Mouse (Mus musculus): ENCODE data around the gene Slc39a7. TPM values are rescaled to one million over a fixed set of nuclear protein-coding genes. Genes with fewer than 3 reads are reported as not detected.
A peak's percentile ranks its signal among the peaks of the same experiment; 100 is the strongest.

Slc39a7 gene
- 169 and 199 TPM in 2 replicates for polyA plus RNA-seq (2015; fragmentation: Nextera tagmentation; extraction: Ambion mirVana)

- Histone ChIP-seq H3K36me3 (peaks cover 29% of the 10 kb centered on the region), H3K9ac (peak within 1 kb of the TSS; percentile 94), H3K27me3 (replicated peaks) (no peaks in the 10 kb centered on the region), H3K4me3 (replicated peaks) (peak within 1 kb of the TSS; percentile 79), H3K4me2 (peak within 1 kb of the TSS; percentile 92), H3K4me1 (peaks cover 46% of the 10 kb centered on the region), H3K9me3 (no peaks in the 10 kb centered on the region), H3K27ac (peak within 1 kb of the TSS; percentile 98)
- peak; percentile 76 for ATAC-seq (ENCODE audit: insufficient read depth, low FRiP score, low read depth)
- WGBS = under 1% methylated on average over 85 of the region's 88 CpGs
These were observed at the start of gene Slc39a7, which contains the start of gene Rxrb for GRCm38 (mm10) chr17:34031465-34032173. Gene Slc39a7, minus strand, starts transcription at chr17:34031682. Gene Rxrb, plus strand, starts transcription at chr17:34031812.

GRCm38 (mm10) chr17:34079621-34080020, 48.1 kb upstream of the Slc39a7 start:
- 31% methylated on average over 5 of the region's 5 CpGs for WGBS
- Histone ChIP-seq H3K27ac (no peak overlapping the region), H3K4me2 (no peak overlapping the region)

DNA sequence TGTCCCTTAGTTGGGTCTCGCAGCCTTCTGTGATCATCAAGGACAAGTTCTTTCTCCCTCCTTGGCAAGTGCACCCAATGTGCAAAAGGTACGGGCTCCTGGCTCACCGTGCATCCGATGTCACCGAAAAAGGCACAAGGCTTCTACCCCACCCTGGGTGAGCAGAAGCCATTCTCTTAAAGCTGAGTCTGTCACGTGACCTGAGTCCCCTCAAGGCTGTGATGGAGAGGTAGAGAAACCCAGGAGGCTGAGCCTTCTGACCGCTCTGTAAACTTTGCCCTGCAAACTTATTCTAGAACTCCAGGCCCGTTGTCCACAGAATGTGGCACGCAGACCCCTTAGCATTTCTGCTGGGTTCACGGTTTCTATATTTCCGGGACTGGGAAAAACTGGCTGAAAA, 47.5 kb upstream of the Slc39a7 start:
- peaks cover 12% of the 10 kb centered on the region; the same call in 1 of the 2 replicates for H3K27me3 ChIP-seq (replicated peaks)
- H3K4me2 ChIP-seq = no peak overlapping the region
- ATAC-seq (ENCODE audit: insufficient read depth, low FRiP score, low read depth) = no peak
- no peak overlapping the region for H3K4me3 ChIP-seq (replicated peaks)
- WGBS = 82% methylated on average over 11 of the region's 11 CpGs
- H3K27ac ChIP-seq = no peak overlapping the region
- no peak overlapping the region for H3K9ac ChIP-seq
- H3K9me3 ChIP-seq = no peaks in the 10 kb centered on the region
- H3K4me1 ChIP-seq = no peaks in the 10 kb centered on the region
- H3K36me3 ChIP-seq = no peaks in the 10 kb centered on the region

More at GRCm38 (mm10) chr17:34079621-34080020, 48.1 kb upstream of the Slc39a7 start:
- H3K27me3 ChIP-seq (replicated peaks) = peaks cover 13% of the 10 kb centered on the region; the same call in 1 of the 2 replicates
- H3K9me3 ChIP-seq = no peaks in the 10 kb centered on the region
- no peaks in the 10 kb centered on the region for H3K4me1 ChIP-seq
- no peak overlapping the region for H3K9ac ChIP-seq
- H3K4me3 ChIP-seq (replicated peaks) = no peak overlapping the region
- ATAC-seq (ENCODE audit: insufficient read depth, low FRiP score, low read depth) = peak; percentile 30; the same call in 1 of the 2 replicates
- H3K36me3 ChIP-seq = no peaks in the 10 kb centered on the region

GRCm38 (mm10) chr17:34078148-34078547, 46.7 kb upstream of the Slc39a7 start:
- no peak for ATAC-seq (ENCODE audit: insufficient read depth, low FRiP score, low read depth)
- 55% methylated on average over 4 of the region's 4 CpGs for WGBS

DNA sequence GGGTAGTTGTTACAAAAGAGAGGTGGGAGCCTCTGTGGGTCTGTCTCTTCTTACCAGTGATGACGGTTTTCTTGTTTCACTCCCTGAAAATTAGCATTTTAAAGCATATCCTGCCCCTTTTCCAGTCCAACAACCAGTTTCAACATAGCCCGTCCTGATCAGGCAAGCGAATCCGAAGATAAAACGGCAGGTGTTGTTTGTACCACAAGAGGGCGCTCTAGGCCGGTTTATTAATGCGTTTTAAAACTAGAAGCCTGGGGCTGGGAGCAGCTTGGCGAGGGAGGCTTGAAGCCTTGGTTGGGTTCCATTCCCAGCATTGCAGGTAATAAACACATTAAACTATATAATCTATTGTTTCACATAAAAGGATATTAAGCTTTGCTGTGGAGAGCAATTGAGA, 46.1 kb upstream of the Slc39a7 start:
- 2% methylated on average over 9 of the region's 9 CpGs for WGBS
- Histone ChIP-seq H3K27ac (no peak overlapping the region), H3K4me2 (no peak overlapping the region), H3K9ac (no peak overlapping the region), H3K36me3 (no peaks in the 10 kb centered on the region), H3K9me3 (no peaks in the 10 kb centered on the region), H3K4me1 (no peaks in the 10 kb centered on the region), H3K4me3 (replicated peaks) (no peak overlapping the region), H3K27me3 (replicated peaks) (peaks cover 12% of the 10 kb centered on the region)
- no peak for ATAC-seq (ENCODE audit: insufficient read depth, low FRiP score, low read depth)

More at GRCm38 (mm10) chr17:34078148-34078547, 46.7 kb upstream of the Slc39a7 start:
- no peaks in the 10 kb centered on the region for H3K4me1 ChIP-seq
- peaks cover 12% of the 10 kb centered on the region for H3K27me3 ChIP-seq (replicated peaks)
- no peaks in the 10 kb centered on the region for H3K36me3 ChIP-seq
- no peaks in the 10 kb centered on the region for H3K9me3 ChIP-seq
- no peak overlapping the region for H3K4me2 ChIP-seq
- no peak overlapping the region for H3K4me3 ChIP-seq (replicated peaks)
- no peak overlapping the region for H3K27ac ChIP-seq
- H3K9ac ChIP-seq = no peak overlapping the region

- no peak overlapping the region for H3K27ac ChIP-seq
- 37% methylated on average over 7 of the region's 7 CpGs for WGBS
- ATAC-seq (ENCODE audit: insufficient read depth, low FRiP score, low read depth) = no peak
These were observed 43.8 kb upstream of the Slc39a7 start for GRCm38 (mm10) chr17:34075271-34075670.

DNA sequence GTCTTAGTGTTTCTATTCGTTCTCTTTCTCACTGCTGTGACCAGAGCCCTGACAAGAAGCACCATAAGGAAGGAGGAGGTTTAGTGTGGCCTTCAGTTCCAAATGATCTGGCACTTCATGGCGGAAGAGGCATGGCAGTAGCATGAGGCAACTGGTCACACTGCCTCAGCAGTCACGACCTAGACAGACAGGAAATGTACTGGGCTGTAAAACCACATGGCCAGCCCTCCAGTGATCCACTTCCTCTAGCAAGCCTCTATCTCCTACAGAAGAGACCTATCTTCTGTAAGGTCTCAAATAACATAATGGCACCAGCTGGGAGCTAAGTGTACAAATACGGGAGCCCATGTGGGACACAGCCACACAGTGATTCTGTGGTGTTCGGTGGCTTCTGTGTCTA, 40.6 kb upstream of the Slc39a7 start:
- Histone ChIP-seq H3K4me1 (no peaks in the 10 kb centered on the region), H3K27me3 (replicated peaks) (peaks cover 8% of the 10 kb centered on the region), H3K4me2 (no peak overlapping the region), H3K36me3 (no peaks in the 10 kb centered on the region), H3K9ac (no peak overlapping the region), H3K9me3 (no peaks in the 10 kb centered on the region), H3K27ac (no peak overlapping the region), H3K4me3 (replicated peaks) (no peak overlapping the region)
- no peak for ATAC-seq (ENCODE audit: insufficient read depth, low FRiP score, low read depth)
- 66% methylated on average over 5 of the region's 5 CpGs for WGBS

More at GRCm38 (mm10) chr17:34075271-34075670, 43.8 kb upstream of the Slc39a7 start:
- Histone ChIP-seq H3K4me1 (no peaks in the 10 kb centered on the region), H3K4me3 (replicated peaks) (no peak overlapping the region), H3K4me2 (no peak overlapping the region), H3K9me3 (no peaks in the 10 kb centered on the region), H3K27me3 (replicated peaks) (peaks cover 12% of the 10 kb centered on the region), H3K9ac (no peak overlapping the region), H3K36me3 (no peaks in the 10 kb centered on the region)

GRCm38 (mm10) chr17:34068864-34069263, 37.4 kb upstream of the Slc39a7 start:
- ATAC-seq (ENCODE audit: insufficient read depth, low FRiP score, low read depth) = no peak
- Histone ChIP-seq H3K4me2 (no peak overlapping the region), H3K36me3 (no peaks in the 10 kb centered on the region), H3K4me3 (replicated peaks) (no peak overlapping the region), H3K9me3 (no peaks in the 10 kb centered on the region), H3K27ac (no peak overlapping the region), H3K9ac (no peak overlapping the region), H3K4me1 (no peaks in the 10 kb centered on the region), H3K27me3 (replicated peaks) (no peaks in the 10 kb centered on the region; the same call in 1 of the 2 replicates)
- WGBS = 48% methylated on average over 3 of the region's 3 CpGs

- Histone ChIP-seq H3K27ac (no peak overlapping the region), H3K27me3 (replicated peaks) (no peaks in the 10 kb centered on the region), H3K4me3 (replicated peaks) (no peak overlapping the region), H3K4me1 (no peaks in the 10 kb centered on the region), H3K9me3 (no peaks in the 10 kb centered on the region), H3K9ac (no peak overlapping the region), H3K36me3 (no peaks in the 10 kb centered on the region), H3K4me2 (no peak overlapping the region)
- 55% methylated on average over 7 of the region's 7 CpGs for WGBS
- no peak for ATAC-seq (ENCODE audit: insufficient read depth, low FRiP score, low read depth)
These were observed 25.7 kb upstream of the Slc39a7 start for GRCm38 (mm10) chr17:34057224-34057623.

DNA sequence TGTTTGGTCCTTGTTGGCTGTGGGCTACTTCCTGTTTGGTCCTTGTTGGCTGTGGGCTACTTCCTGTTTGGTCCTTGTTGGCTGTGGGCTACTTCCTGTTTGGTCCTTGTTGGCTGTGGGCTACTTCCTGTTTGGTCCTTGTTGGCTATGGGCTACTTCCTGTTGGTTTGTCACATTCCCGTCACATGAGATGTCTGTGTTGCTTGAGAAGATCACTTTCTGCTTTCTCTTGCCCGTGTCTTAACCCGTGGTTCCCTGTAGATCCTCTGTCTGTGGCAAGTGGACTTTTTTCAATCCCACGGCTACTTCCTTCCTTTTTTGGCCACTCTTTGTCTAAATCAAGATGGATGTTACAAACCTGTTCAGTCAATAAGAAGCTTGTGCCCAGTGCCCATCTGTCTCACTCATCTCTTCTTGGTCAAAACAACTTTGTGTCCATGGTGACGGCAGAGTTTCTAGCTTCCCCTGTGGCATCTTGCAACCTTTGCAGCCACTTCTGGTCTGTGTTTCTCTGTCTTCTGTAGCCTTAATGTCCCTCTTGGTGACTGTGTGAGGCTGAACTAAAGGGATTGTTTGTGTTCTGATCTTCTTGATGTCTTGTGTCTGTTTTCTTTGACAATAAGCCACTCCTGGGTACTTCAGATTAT, 16.0 kb upstream of the Slc39a7 start:
- Histone ChIP-seq H3K36me3 (no peaks in the 10 kb centered on the region), H3K27me3 (replicated peaks) (no peaks in the 10 kb centered on the region), H3K4me1 (no peaks in the 10 kb centered on the region), H3K27ac (no peak overlapping the region), H3K4me2 (no peak overlapping the region), H3K9ac (no peak overlapping the region), H3K4me3 (replicated peaks) (no peak overlapping the region), H3K9me3 (no peaks in the 10 kb centered on the region)
- no peak for ATAC-seq (ENCODE audit: insufficient read depth, low FRiP score, low read depth)
- 88% methylated on average over 5 of the region's 5 CpGs for WGBS

DNA sequence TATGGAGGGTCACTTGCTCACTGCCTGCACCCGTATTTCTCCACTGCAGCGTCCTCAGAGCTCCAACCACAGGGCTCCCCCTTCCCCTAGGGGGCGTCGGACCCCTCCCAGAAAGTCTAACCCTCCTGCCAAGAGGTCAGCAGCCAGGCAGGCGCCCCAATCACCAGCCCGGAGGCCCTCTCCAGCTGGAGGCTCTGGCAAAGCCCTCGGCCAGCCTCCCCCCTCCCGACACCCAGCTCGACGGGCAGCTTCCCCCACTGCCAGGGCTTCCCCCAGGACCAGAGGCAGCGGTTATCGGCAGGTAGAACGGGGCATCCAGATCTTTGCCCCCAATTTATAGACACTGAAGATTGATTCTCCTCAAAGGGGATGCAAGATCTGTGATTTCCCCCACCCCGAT, 14.5 kb upstream of the Slc39a7 start:
- no peak overlapping the region for H3K4me2 ChIP-seq

More for the DNA sequence above, 14.5 kb upstream of the Slc39a7 start:
- peaks cover 7% of the 10 kb centered on the region; the same call in 1 of the 2 replicates for H3K4me1 ChIP-seq
- no peaks in the 10 kb centered on the region for H3K9me3 ChIP-seq
- H3K9ac ChIP-seq = no peak overlapping the region
- ATAC-seq (ENCODE audit: insufficient read depth, low FRiP score, low read depth) = no peak
- no peaks in the 10 kb centered on the region for H3K27me3 ChIP-seq (replicated peaks)
- no peak overlapping the region for H3K27ac ChIP-seq
- H3K4me3 ChIP-seq (replicated peaks) = no peak overlapping the region
- WGBS = 80% methylated on average over 14 of the region's 14 CpGs
- no peaks in the 10 kb centered on the region for H3K36me3 ChIP-seq
